Mouse (Mus musculus): ENCODE results near the gene Etl4.

- TF ChIP-seq CTCF (IDR thresholded peaks at IDR 0.05; ENCODE audit: low read depth) = no peak
- TF ChIP-seq EP300 (IDR thresholded peaks at IDR 0.05; ENCODE audit: low read depth) = no peak
These were observed 374.8 kb downstream of the Etl4 start for GRCm38 (mm10) chr2:20284425-20284824.

All from liver, embryonic 14.5 days (tissue).